8 mouse cellular contexts compared by ENCODE assay signal in genomic region chr5:33819876-33820732, GRCm38 (mm10). TPM values are rescaled to one million over a fixed set of nuclear protein-coding genes. Genes with fewer than 3 reads are reported as not detected.
A peak's percentile ranks its signal among the peaks of the same experiment; 100 is the strongest.
DNase-seq lines count a peak whose midpoint lies in the region; ATAC-seq lines count a peak whose summit lies in the region.

Nsd2 (plus strand) TSS chr5:33820725.

- no peaks in the 10 kb centered on the region for H3K9me3 ChIP-seq in hindbrain, embryonic 11.5 days (ENCODE audit: control insufficient read depth, low read length)

- peak; percentile 96 for DNase-seq in MN1 (ENCODE audit: low spot score)
- peak; percentile 91 for DNase-seq in cerebellum, adult 9-10 months
- peak; percentile 68 to 93 for DNase-seq in frontal cortex, adult 2 months (ENCODE audit: extremely low spot score in 1 of 2, low spot score in 1 of 2)
- peak; percentile 95 for DNase-seq in hindbrain, embryonic 11.5 days (ENCODE audit: low spot score)
- DNase-seq in layer of hippocampus, postnatal 14 days (ENCODE audit: low spot score in 2 of 2), result peak; percentile 87 to 93
- DNase-seq in lung, postnatal 14 days, result peak; percentile 87
- peak; percentile 81 for DNase-seq in retina, adult 2 months (ENCODE audit: low read depth, low spot score)
- peak; percentile 85 to 90 for DNase-seq in thymus, postnatal 36 days

- WGBS in hindbrain, embryonic 11.5 days, result under 1% methylated on average over 64 of the region's 136 CpGs

- H3K36me3 ChIP-seq in hindbrain, embryonic 11.5 days (ENCODE audit: control insufficient read depth, insufficient read depth, low read length), result no peaks in the 10 kb centered on the region

- peaks cover 10% of the 10 kb centered on the region for H3K4me1 ChIP-seq in hindbrain, embryonic 11.5 days (replicated peaks; ENCODE audit: control insufficient read depth, insufficient read depth, low read length)

- peak within 1 kb of the TSS; percentile 100 for H3K9ac ChIP-seq in hindbrain, embryonic 11.5 days (ENCODE audit: low read depth, low read length)

- H3K27me3 ChIP-seq in hindbrain, embryonic 11.5 days (ENCODE audit: control insufficient read depth, insufficient read depth, low read length), result no peaks in the 10 kb centered on the region

- H3K27ac ChIP-seq in hindbrain, embryonic 11.5 days (ENCODE audit: low read depth, low read length), result peak within 1 kb of the TSS; percentile 100

- peak within 1 kb of the TSS; percentile 100 for H3K4me3 ChIP-seq in hindbrain, embryonic 11.5 days (ENCODE audit: low read depth, low read length)

- peak within 1 kb of the TSS; percentile 87 for H3K4me2 ChIP-seq in hindbrain, embryonic 11.5 days (replicated peaks; ENCODE audit: low read depth, low read length)

- ATAC-seq in hindbrain, embryonic 11.5 days (ENCODE audit: low FRiP score), result peak; percentile 77

RNA-seq across cellular contexts. Expression of gene Nsd2, which starts in this region (rescaled TPM):
- polyA plus RNA-seq in frontal cortex, adult 2 months (2012; rRNA removed), result 45.4 and 46.9 TPM in 2 replicates
- polyA plus RNA-seq in hindbrain, embryonic 11.5 days (2014; fragmentation: Nextera tagmentation; extraction: Ambion mirVana), result 95.3 and 104 TPM in 2 replicates
- total RNA-seq in layer of hippocampus, postnatal 14 days (2021), result 100 to 1,000 TPM; 112 to 120 TPM

Comparison
In these comparisons a context has a peak if more than half of its experiments do, and no peak if none do; other contexts are left out.
1. Peak in every context shown above with its lines: DNase-seq, ATAC-seq, H3K4me3 ChIP-seq and H3K27ac ChIP-seq.